Mouse (Mus musculus): ENCODE results near the gene Olfr382.
"Not testable (repeated sequence)": the region's sequence is repeated elsewhere in the genome, so short reads cannot be mapped to it uniquely, and the experiment has no call there.

Gene Olfr382

GRCm38 (mm10) chr11:73517097-73517496 is at the start of gene Olfr382:
TSS of gene Olfr382 (minus strand) at chr11:73517197.
- no peak for DNase-seq (ENCODE audit: low spot score in 2 of 2)

GRCm38 (mm10) chr11:73528971-73529370 is 12.0 kb upstream of the Olfr382 start:
- not testable (repeated sequence) for DNase-seq (ENCODE audit: low spot score in 2 of 2)

GRCm38 (mm10) chr11:73491503-73491902 is 25.5 kb downstream of the Olfr382 start, which contains the start of gene Olfr381:
TSS of gene Olfr381 (minus strand) at chr11:73491603.
- DNase-seq (ENCODE audit: low spot score in 2 of 2), result no peak

Measured in natural killer cell, adult 2 months (primary cell).